Comparison of ENCODE assay signal across 18 mouse cellular contexts in genomic region chr3:90101010-90101409, GRCm38 (mm10). TPM values are rescaled to one million over a fixed set of nuclear protein-coding genes. Genes with fewer than 3 reads are reported as not detected.
"Had no signal": no experiment of that assay in that cellular context is flagged by ENCODE, and none has a peak within 500 bp of the region (broad histone marks: within the 10 kb centered on the region; RNA-seq: fewer than 3 reads in every experiment).

No protein-coding gene starts in this region.

- H3K4me3 ChIP-seq: lung, embryonic 15.5 days; megakaryocyte, embryonic 14.5 days; midbrain, embryonic 13.5 days; midbrain, embryonic 15.5 days; neural tube, embryonic 13.5 days; neural tube, embryonic 15.5 days; stomach, embryonic 15.5 days had no signal

- H3K4me1 ChIP-seq: lung, embryonic 15.5 days; midbrain, embryonic 13.5 days; midbrain, embryonic 15.5 days; neural tube, embryonic 13.5 days; neural tube, embryonic 15.5 days; stomach, embryonic 15.5 days had no signal

- ATAC-seq: midbrain, embryonic 13.5 days; midbrain, embryonic 15.5 days had no signal

- DNase-seq: lung, adult 2 months; lung, postnatal 14 days; lung, postnatal 36 days; retina, postnatal 1 day; right cerebral cortex, postnatal 14 days; thymus, adult 2 months; thymus, postnatal 14 days; thymus, postnatal 36 days had no signal

- H3K9ac ChIP-seq: lung, embryonic 15.5 days; midbrain, embryonic 13.5 days; midbrain, embryonic 15.5 days; neural tube, embryonic 13.5 days; neural tube, embryonic 15.5 days; stomach, embryonic 15.5 days had no signal

- H3K27me3 ChIP-seq: lung, embryonic 15.5 days; megakaryocyte, embryonic 14.5 days; midbrain, embryonic 13.5 days; midbrain, embryonic 15.5 days; neural tube, embryonic 13.5 days; neural tube, embryonic 15.5 days; stomach, embryonic 15.5 days had no signal

- H3K4me2 ChIP-seq: lung, embryonic 15.5 days; midbrain, embryonic 11.5 days; midbrain, embryonic 13.5 days; midbrain, embryonic 15.5 days; neural tube, embryonic 13.5 days; neural tube, embryonic 15.5 days; stomach, embryonic 15.5 days had no signal

- H3K27ac ChIP-seq: lung, embryonic 15.5 days; macrophage; midbrain, embryonic 13.5 days; midbrain, embryonic 15.5 days; neural tube, embryonic 13.5 days; neural tube, embryonic 15.5 days; stomach, embryonic 15.5 days; stomach, postnatal 0 days had no signal

RNA-seq across cellular contexts. Expression of gene Nup210l, which starts 2.9 kb away (rescaled TPM):
- polyA plus RNA-seq: macrophage had no signal
